Mouse (Mus musculus): ENCODE results near the gene Baiap2l2.

Baiap2l2 gene

GRCm38 (mm10) chr15:79212750-79213446, 72.4 kb downstream of the Baiap2l2 start:
- no peak for DNase-seq

- no peak for DNase-seq
Observed at GRCm38 (mm10) chr15:79210357-79210756, 75.0 kb downstream of the Baiap2l2 start.

GRCm38 (mm10) chr15:79208758-79209439, 76.4 kb downstream of the Baiap2l2 start:
- DNase-seq, result peak; percentile 54 to 55

GRCm38 (mm10) chr15:79208211-79208610, 77.1 kb downstream of the Baiap2l2 start:
- DNase-seq, result no peak

Data from spleen, adult 18-20 months (tissue).